Mouse (Mus musculus) cerebellum, postnatal 14 days (tissue): ENCODE data around the gene Bicdl2.

ENCODE experiments used
- DNase-seq, 2 experiments: peaks; one replicate each; pipeline ENCODE4 v3.0.0; 2021; ENCODE audit warnings: mixed read lengths in 2 of 2

Bicdl2 gene

GRCm38 (mm10) chr17:23660117-23660875, at the start of gene Bicdl2:
Gene Bicdl2 (plus strand): TSS chr17:23660506.
- DNase-seq: peak; percentile 58 to 79

- no peak for DNase-seq
These were observed 43.2 kb upstream of the Bicdl2 start for GRCm38 (mm10) chr17:23617087-23617486.

GRCm38 (mm10) chr17:23620351-23620750, 40.0 kb upstream of the Bicdl2 start:
- DNase-seq: no peak

- no peak for DNase-seq
These were observed 32.5 kb upstream of the Bicdl2 start for GRCm38 (mm10) chr17:23627813-23628212.

- DNase-seq: peak; percentile 89 to 92
These were observed 29.9 kb upstream of the Bicdl2 start for GRCm38 (mm10) chr17:23630195-23631020.

GRCm38 (mm10) chr17:23631241-23631640, 29.1 kb upstream of the Bicdl2 start:
- peak; percentile 27 to 48 for DNase-seq

- DNase-seq: peak; percentile 30 to 59
These were observed 15.5 kb upstream of the Bicdl2 start, which contains the start of gene Mmp25 for GRCm38 (mm10) chr17:23644613-23645495. Gene Mmp25 (minus strand): TSS chr17:23645277.

- DNase-seq: no peak
These were observed 14.4 kb upstream of the Bicdl2 start for GRCm38 (mm10) chr17:23645894-23646293.

- no peak for DNase-seq
These were observed 8.9 kb upstream of the Bicdl2 start for GRCm38 (mm10) chr17:23651363-23651762.

- no peak for DNase-seq
These were observed 7.0 kb upstream of the Bicdl2 start for GRCm38 (mm10) chr17:23653324-23653723.

GRCm38 (mm10) chr17:23654001-23654400, 6.3 kb upstream of the Bicdl2 start:
- no peak for DNase-seq

GRCm38 (mm10) chr17:23654410-23654809, 5.9 kb upstream of the Bicdl2 start:
- no peak for DNase-seq

- no peak for DNase-seq
These were observed 1.9 kb upstream of the Bicdl2 start for GRCm38 (mm10) chr17:23658450-23658849.

GRCm38 (mm10) chr17:23660876-23661200, 532 bp downstream of the Bicdl2 start:
- DNase-seq: no peak

- peak in 1 of 2 experiments; percentile 44 for DNase-seq
These were observed 1.2 kb downstream of the Bicdl2 start for GRCm38 (mm10) chr17:23661526-23661925.

GRCm38 (mm10) chr17:23664556-23665021, 4.3 kb downstream of the Bicdl2 start:
- DNase-seq: peak in 1 of 2 experiments; percentile 56

GRCm38 (mm10) chr17:23665511-23665910, 5.2 kb downstream of the Bicdl2 start:
- DNase-seq: no peak

- no peak for DNase-seq
These were observed 10.3 kb downstream of the Bicdl2 start for GRCm38 (mm10) chr17:23670516-23671074.

- no peak for DNase-seq
These were observed 11.2 kb downstream of the Bicdl2 start for GRCm38 (mm10) chr17:23671519-23671918.

- DNase-seq: no peak
These were observed 12.5 kb downstream of the Bicdl2 start for GRCm38 (mm10) chr17:23672761-23673160.

- peak; percentile 96 for DNase-seq
These were observed 13.2 kb downstream of the Bicdl2 start, which contains the start of the genes Hcfc1r1 and Thoc6 for GRCm38 (mm10) chr17:23673424-23674073. Gene Hcfc1r1 (plus strand): TSS chr17:23673596. Gene Thoc6 (minus strand): TSS chr17:23673882.
